Mouse (Mus musculus) forebrain, embryonic 11.5 days (tissue): ENCODE measurements around the gene Gpsm2. TPM values are rescaled to one million over a fixed set of nuclear protein-coding genes. Genes with fewer than 3 reads are reported as not detected.

ENCODE experiments used
- ATAC-seq: fragments of 200-750 bp; cut with Nextera tagmentation; replicated peaks from 2 replicates; pipeline ENCODE4 v1.8.0; 2017; ENCODE audit warnings: moderate TSS enrichment; ENCODE audit not compliant: low FRiP score
- DNase-seq: peaks from one replicate; pipeline ENCODE4 v3.0.0-alpha.2; 2017; ENCODE audit warnings: low spot score
- H3K27ac ChIP-seq: fragments of 300-500 bp; sonication (generic); 2 replicates; pipeline ENCODE4 v1.5.1; 2014; ENCODE audit warnings: low read depth, low read length
- H3K27me3 ChIP-seq: fragments of 300-500 bp; sonication (generic); 2 replicates; pipeline ENCODE4 v1.6.1; 2014; ENCODE audit warnings: mild to moderate bottlenecking, low read length, mixed read lengths; ENCODE audit not compliant: control insufficient read depth, insufficient read depth
- H3K36me3 ChIP-seq: fragments of 300-500 bp; sonication (generic); 2 replicates; pipeline ENCODE4 v1.6.1; 2014; ENCODE audit warnings: mild to moderate bottlenecking, low read length, moderate library complexity, mixed read lengths; ENCODE audit not compliant: control insufficient read depth, insufficient read depth
- H3K4me1 ChIP-seq: fragments of 300-500 bp; sonication (generic); replicated peaks from 2 replicates; pipeline ENCODE4 v1.6.1; 2014; ENCODE audit warnings: low read length, mixed read lengths; ENCODE audit not compliant: control insufficient read depth, insufficient read depth
- H3K4me2 ChIP-seq: fragments of 300-500 bp; sonication (generic); 2 replicates; pipeline ENCODE4 v1.6.1; 2014; ENCODE audit warnings: low read depth, mild to moderate bottlenecking, low read length, moderate library complexity, mixed read lengths; ENCODE audit not compliant: severe bottlenecking
- H3K4me3 ChIP-seq: fragments of 300-500 bp; sonication (generic); 2 replicates; pipeline ENCODE4 v1.5.1; 2014; ENCODE audit warnings: low read depth, low read length
- H3K9ac ChIP-seq: fragments of 300-500 bp; sonication (generic); 2 replicates; pipeline ENCODE4 v1.6.1; 2014; ENCODE audit warnings: low read length
- H3K9me3 ChIP-seq: fragments of 300-500 bp; sonication (generic); 2 replicates; pipeline ENCODE4 v1.6.1; 2016; ENCODE audit warnings: low read length, mixed read lengths; ENCODE audit not compliant: control insufficient read depth
- WGBS: fragments of 180-500 bp; shearing (Covaris S2); extraction: QIAGEN DNeasy Blood & Tissue Kit; methylation state at CpG from one replicate; pipeline ENCODE4 v1.1.7; 2014; 5-methylcytosine and 5-hydroxymethylcytosine counted together
- polyA plus RNA-seq: library from polyadenylated mRNA; unstranded; fragments of >200 nt; fragmentation: Nextera tagmentation; extraction: Ambion mirVana; gene quantifications from 2 replicates; pipeline ENCODE4 v1.2.1, GENCODE M21; 2014

The Gpsm2 gene
- polyA plus RNA-seq, 1 experiment from 2014 or later: 120 TPM

DNA sequence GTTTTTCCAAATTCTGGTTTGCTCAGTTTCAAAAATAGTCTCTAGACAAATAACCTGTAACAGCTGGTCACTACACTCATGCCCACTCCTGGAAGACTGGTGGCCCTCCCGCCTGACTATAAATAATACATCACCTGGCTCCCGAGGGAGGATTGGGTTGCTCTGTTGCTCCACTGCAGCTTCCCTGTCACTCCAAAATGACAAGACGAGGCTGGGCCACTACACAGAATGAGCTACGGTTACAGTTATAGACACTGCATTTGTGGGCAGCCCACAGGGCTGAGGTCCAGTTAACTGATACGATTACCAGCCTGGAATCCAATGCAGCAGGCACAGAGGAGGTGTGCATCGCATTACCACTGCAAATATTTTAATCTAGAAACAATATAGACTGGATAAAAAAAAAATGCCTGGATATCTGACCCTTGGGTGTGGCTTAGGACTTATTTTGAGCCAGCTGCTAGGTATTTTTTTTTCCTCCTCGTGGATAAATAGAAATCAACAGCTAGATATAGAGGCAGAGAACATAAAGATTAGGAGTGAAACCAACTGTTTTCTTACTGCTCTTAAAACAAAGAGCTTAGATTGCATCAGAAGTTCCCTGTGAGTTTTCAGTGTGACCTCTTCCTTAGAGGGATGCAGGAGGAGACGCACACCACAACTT lies 17.1 kb upstream of the Gpsm2 start, which contains the start of gene Aknad1:
TSS of gene Aknad1 (plus strand) at position 614 of the 664 bp plus-strand sequence.
- H3K9me3 ChIP-seq: no peaks in the 10 kb centered on the region
- 73% methylated on average over 8 of the region's 8 CpGs for WGBS
- DNase-seq (no peak), ATAC-seq (no peak)
- H3K27me3 ChIP-seq: no peaks in the 10 kb centered on the region
- no peak within 1 kb of the TSS for H3K27ac ChIP-seq
- no peak within 1 kb of the TSS for H3K4me2 ChIP-seq
- H3K4me3 ChIP-seq: no peak within 1 kb of the TSS
- H3K9ac ChIP-seq: no peak within 1 kb of the TSS
- no peaks in the 10 kb centered on the region for H3K36me3 ChIP-seq
- H3K4me1 ChIP-seq: no peaks in the 10 kb centered on the region

DNA sequence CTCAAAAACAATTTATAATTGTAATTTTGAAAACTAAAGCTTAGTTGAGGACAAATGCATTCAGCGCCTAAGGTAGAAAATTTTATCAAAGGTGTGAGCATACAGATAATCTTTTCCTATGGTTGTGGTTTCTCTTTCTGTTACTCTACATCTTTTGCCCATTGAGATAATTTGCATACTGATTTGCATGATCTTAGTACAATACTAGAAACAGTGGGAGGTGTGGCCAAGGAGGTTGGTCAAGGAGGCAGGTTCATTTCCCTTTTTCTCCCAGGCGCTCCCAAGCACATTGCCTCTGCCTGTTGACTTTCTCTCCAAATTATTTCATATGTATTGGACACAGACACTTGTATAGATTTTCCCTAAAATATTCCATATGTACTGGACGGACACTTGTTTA lies 15.7 kb upstream of the Gpsm2 start:
- Histone ChIP-seq H3K27me3 (no peaks in the 10 kb centered on the region), H3K27ac (no peak overlapping the region), H3K4me3 (no peak overlapping the region), H3K4me2 (no peak overlapping the region), H3K4me1 (no peaks in the 10 kb centered on the region), H3K36me3 (no peaks in the 10 kb centered on the region), H3K9ac (no peak overlapping the region), H3K9me3 (no peaks in the 10 kb centered on the region)
- DNase-seq: no peak
- 90% methylated on average over 3 of the region's 3 CpGs for WGBS
- no peak for ATAC-seq

DNA sequence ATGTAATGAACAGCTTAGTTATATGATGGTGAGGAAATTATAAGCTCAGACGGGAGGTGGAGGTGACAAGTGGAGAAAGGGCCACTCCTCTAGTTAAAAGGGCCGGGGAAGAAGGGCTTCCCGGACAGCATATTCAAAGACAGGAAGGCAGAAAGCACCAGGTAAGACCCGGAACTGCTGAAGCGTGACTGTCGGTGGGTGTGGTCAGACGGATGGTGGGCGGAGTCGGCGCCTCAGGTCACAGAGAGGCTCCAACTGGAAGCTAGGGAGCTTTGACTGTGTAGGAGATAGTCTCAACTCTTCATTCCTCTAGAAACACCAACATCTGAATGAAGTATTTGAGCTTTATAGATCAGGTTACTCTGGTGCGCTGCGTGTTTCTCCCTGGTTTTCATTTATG lies 8.2 kb upstream of the Gpsm2 start:
- Histone ChIP-seq H3K9me3 (no peaks in the 10 kb centered on the region), H3K27me3 (no peaks in the 10 kb centered on the region), H3K4me3 (no peak overlapping the region), H3K9ac (no peak overlapping the region), H3K4me1 (no peaks in the 10 kb centered on the region), H3K4me2 (no peak overlapping the region), H3K36me3 (no peaks in the 10 kb centered on the region), H3K27ac (no peak overlapping the region)
- ATAC-seq (no peak), DNase-seq (no peak)
- WGBS: 41% methylated on average over 12 of the region's 12 CpGs

DNA sequence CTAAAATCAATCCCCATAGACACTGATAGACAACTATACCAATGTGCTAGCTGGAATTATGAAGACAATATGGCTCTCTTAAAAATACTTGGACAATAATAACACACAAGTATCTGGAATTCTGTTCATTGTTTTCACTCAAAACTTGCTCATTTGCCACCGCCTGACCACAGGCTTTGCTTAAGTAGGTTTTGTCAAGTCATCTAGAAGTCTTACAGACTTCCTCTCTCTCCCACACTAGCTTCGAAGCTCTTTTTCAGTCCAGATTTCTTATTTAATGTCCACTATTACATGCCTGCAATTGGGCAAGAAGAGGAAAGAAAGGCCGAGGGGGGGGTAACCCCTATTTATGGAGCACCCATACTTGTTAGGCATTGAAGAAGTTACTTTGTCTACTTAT lies 5.7 kb upstream of the Gpsm2 start:
- no peaks in the 10 kb centered on the region for H3K4me1 ChIP-seq
- H3K4me3 ChIP-seq: no peak overlapping the region
- no peaks in the 10 kb centered on the region for H3K36me3 ChIP-seq
- 88% methylated on average over 3 of the region's 3 CpGs for WGBS
- no peak overlapping the region for H3K9ac ChIP-seq
- H3K27ac ChIP-seq: no peak overlapping the region
- H3K4me2 ChIP-seq: no peak overlapping the region
- DNase-seq (no peak), ATAC-seq (no peak)
- H3K27me3 ChIP-seq: no peaks in the 10 kb centered on the region
- no peaks in the 10 kb centered on the region for H3K9me3 ChIP-seq

DNA sequence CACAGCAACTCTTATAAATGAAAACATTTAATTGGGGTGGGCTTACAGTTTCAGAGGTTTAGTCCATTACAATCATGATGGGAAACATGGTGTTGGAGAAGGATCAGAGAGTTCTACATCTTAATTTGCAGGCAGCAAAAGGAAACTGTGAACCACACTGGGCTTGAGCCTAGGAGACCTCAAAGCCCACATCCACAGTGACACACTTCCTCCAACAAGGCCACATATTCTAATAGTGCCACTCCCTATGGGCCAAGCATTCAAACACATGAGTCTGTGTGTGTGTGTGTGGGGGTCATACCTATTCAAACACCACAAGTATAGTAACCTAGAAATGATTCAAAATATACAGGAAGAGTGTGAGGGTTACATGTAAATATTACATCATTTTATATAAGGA lies 5.2 kb upstream of the Gpsm2 start:
- no peak overlapping the region for H3K4me2 ChIP-seq
- ATAC-seq: no peak
- DNase-seq: no peak

DNA sequence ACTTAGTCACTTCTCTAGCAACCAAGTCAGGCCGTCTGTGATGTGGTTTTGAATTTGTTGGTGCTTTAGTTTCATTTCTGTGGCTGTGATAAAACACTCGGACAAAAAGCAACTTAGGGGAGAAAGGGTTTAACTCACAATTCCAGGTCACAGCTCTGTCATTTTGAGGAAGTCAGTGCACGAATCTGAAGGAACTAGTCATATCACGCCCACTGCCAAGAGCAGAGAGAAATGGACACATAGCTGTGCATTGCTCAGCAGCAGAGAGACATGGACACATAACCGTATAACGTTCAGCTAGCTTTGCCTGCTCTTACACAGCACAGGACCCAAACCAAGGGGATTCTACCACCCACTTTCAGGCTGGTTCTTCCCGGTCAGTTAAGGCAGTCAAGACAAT lies 4.3 kb upstream of the Gpsm2 start:
- Histone ChIP-seq H3K4me3 (no peak overlapping the region), H3K36me3 (no peaks in the 10 kb centered on the region), H3K4me2 (no peak overlapping the region), H3K27me3 (no peaks in the 10 kb centered on the region), H3K9me3 (no peaks in the 10 kb centered on the region), H3K27ac (no peak overlapping the region), H3K4me1 (no peaks in the 10 kb centered on the region), H3K9ac (no peak overlapping the region)
- WGBS: 89% methylated on average over 7 of the region's 7 CpGs
- ATAC-seq (no peak), DNase-seq (no peak)

More for the DNA sequence above, 5.2 kb upstream of the Gpsm2 start:
- Histone ChIP-seq H3K27ac (no peak overlapping the region), H3K9ac (no peak overlapping the region), H3K36me3 (no peaks in the 10 kb centered on the region), H3K4me1 (no peaks in the 10 kb centered on the region), H3K4me3 (no peak overlapping the region), H3K27me3 (no peaks in the 10 kb centered on the region), H3K9me3 (no peaks in the 10 kb centered on the region)

DNA sequence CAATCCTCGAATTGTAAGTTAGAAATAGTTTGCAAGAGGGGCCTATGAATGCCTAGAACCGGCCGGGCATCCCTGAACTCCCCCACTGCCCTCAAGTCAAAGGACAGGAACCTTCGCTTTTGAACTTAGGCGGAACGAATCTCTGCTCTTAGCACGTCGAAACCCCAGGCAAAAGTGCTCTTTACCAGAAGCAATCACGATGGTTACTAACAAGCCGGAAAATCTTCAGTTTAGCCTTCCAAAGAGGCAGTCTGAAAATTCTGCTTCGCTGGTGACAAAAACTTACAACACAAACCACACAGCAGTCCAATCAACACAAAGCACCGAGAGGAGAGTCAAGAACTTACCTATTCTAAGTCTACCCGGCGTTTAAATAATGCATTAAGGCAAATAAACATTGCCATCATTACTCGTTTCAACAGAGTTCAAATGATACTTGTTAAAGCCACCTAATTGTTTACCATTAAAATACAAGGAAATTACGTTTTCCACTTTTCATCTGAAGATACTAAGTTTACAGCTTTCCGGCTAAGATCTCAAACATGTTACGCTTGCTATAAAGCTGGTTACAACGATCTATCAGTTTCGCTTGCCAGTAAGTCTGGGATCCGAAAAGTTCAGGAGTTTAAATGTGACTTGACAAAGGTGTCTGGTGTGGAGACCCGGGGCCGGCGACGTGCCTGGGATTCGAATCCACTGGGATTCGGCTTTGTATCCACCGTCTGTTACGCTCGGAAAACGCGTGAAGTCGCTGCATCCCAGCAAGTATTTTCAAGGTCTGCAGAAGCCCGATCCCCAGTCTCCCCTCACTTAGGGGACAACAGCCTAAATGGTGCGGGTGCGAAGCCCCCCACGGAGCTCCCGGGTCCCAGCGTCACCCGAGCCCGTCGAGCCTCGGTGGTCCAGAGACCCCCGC lies 775 bp downstream of the Gpsm2 start:
- Histone ChIP-seq H3K4me2 (peak overlapping the region; percentile 72), H3K36me3 (no peaks in the 10 kb centered on the region), H3K9me3 (no peaks in the 10 kb centered on the region), H3K9ac (peak overlapping the region; percentile 94), H3K27ac (peak overlapping the region; percentile 90), H3K4me1 (peaks cover 8% of the 10 kb centered on the region; the same call in 1 of the 2 replicates), H3K27me3 (no peaks in the 10 kb centered on the region), H3K4me3 (peak overlapping the region; percentile 79)
- DNase-seq: no peak
- under 1% methylated on average over 44 of the region's 44 CpGs for WGBS
- no peak for ATAC-seq

DNA sequence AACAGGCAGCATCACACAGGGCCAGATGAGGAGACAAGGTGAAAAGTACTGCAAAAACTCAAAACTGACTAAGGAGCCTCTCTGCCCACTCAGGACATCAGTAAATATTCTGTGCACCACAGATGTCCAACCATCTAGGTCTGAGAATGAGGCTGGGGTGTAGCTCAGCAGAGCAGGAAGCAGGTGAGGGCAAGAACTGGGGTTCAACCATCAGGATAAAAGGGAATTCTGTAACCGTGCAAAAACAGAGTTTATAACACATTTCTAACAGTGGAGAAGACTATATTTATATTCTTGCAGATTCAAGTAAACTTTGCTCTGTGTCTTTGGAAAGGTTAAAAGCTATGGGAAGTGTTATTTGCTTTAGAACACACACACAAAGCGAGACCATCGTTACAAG lies 2.3 kb downstream of the Gpsm2 start:
- Histone ChIP-seq H3K4me1 (peaks cover 8% of the 10 kb centered on the region; the same call in 1 of the 2 replicates), H3K4me3 (no peak overlapping the region), H3K9me3 (no peaks in the 10 kb centered on the region), H3K9ac (no peak overlapping the region), H3K27ac (no peak overlapping the region), H3K27me3 (no peaks in the 10 kb centered on the region), H3K4me2 (peak overlapping the region; percentile 72; the same call in 1 of the 2 replicates), H3K36me3 (no peaks in the 10 kb centered on the region; the same call in 1 of the 2 replicates)
- ATAC-seq (no peak), DNase-seq (no peak)
- 90% methylated on average over 3 of the region's 3 CpGs for WGBS
